Mouse (Mus musculus) heart, embryonic 13.5 days (tissue): ENCODE results near the gene Apol6. TPM values are rescaled to one million over a fixed set of nuclear protein-coding genes. Genes with fewer than 3 reads are reported as not detected.

ENCODE experiments used
- polyA plus RNA-seq: library from polyadenylated mRNA; unstranded; fragments of >200 nt; fragmentation: Nextera tagmentation; extraction: Ambion mirVana; gene quantifications from 2 replicates; pipeline ENCODE4 v1.2.1, GENCODE M21; 2015

The Apol6 gene
- polyA plus RNA-seq, 1 experiment from 2014 or later = 0.15 TPM

Other genes with a start within 250 kb of the Apol6 start
- gene Zfp251, start 173.3 kb upstream of the Apol6 start, polyA plus RNA-seq = 14.3 and 14.9 TPM in 2 replicates
- gene Zfp7, start 165.5 kb upstream of the Apol6 start, polyA plus RNA-seq = 4.1 and 4.7 TPM in 2 replicates
- gene Gm49527, start 165.4 kb upstream of the Apol6 start, polyA plus RNA-seq = 0.75 TPM in 1 of 2 replicates, not detected in the other
- 6.1 and 7.7 TPM in 2 replicates for gene Zfp647, start 119.3 kb upstream of the Apol6 start, polyA plus RNA-seq
- gene 1110038F14Rik, start 96.2 kb upstream of the Apol6 start, polyA plus RNA-seq = 39.6 and 45.5 TPM in 2 replicates
- 519 and 566 TPM in 2 replicates for gene Mb, start 5.9 kb downstream of the Apol6 start, polyA plus RNA-seq